ENCODE assay signal across 21 mouse cellular contexts in genomic region chr19:5221926-5222325, GRCm38 (mm10). TPM values are rescaled to one million over a fixed set of nuclear protein-coding genes. Genes with fewer than 3 reads are reported as not detected.
DNase-seq lines count a peak whose midpoint lies in the region; ATAC-seq and TF ChIP-seq lines count a peak whose summit lies in the region.
"Had no signal": no experiment of that assay in that cellular context is flagged by ENCODE, and none has a peak within 500 bp of the region (broad histone marks: within the 10 kb centered on the region; RNA-seq: fewer than 3 reads in every experiment).

No protein-coding gene starts in this region.

- intact Hi-C loops in heart, adult 2 months (cut with DNase I): no loop called here

- no peaks in the 10 kb centered on the region for H3K36me3 ChIP-seq in lung, postnatal 0 days (ENCODE audit: insufficient read depth, low read length)
- no peaks in the 10 kb centered on the region for H3K36me3 ChIP-seq in heart, adult 2 months (ENCODE audit: control insufficient read depth, insufficient read depth, low read length)
- H3K36me3 ChIP-seq: embryonic facial prominence, embryonic 10.5 days; embryonic facial prominence, embryonic 12.5 days; forebrain, embryonic 15.5 days had no signal

- no peaks in the 10 kb centered on the region for H3K4me1 ChIP-seq in lung, postnatal 0 days (ENCODE audit: insufficient read depth, low read depth, low read length)
- H3K4me1 ChIP-seq in heart, adult 2 months (ENCODE audit: control insufficient read depth, insufficient read depth, low read length): no peaks in the 10 kb centered on the region
- H3K4me1 ChIP-seq: embryonic facial prominence, embryonic 10.5 days; embryonic facial prominence, embryonic 12.5 days; forebrain, embryonic 13.5 days; forebrain, embryonic 15.5 days had no signal

- H3K4me2 ChIP-seq in lung, postnatal 0 days (replicated peaks; ENCODE audit: low read depth, low read length): no peak overlapping the region
- H3K4me2 ChIP-seq: embryonic facial prominence, embryonic 12.5 days; forebrain, embryonic 13.5 days; forebrain, embryonic 15.5 days had no signal

- no peak for TF ChIP-seq CTCF in lung, postnatal 0 days (IDR thresholded peaks at IDR 0.05)
- TF ChIP-seq CTCF in heart, adult 2 months (IDR thresholded peaks at IDR 0.05): no peak

- no peaks in the 10 kb centered on the region for H3K27me3 ChIP-seq in lung, postnatal 0 days (replicated peaks; ENCODE audit: insufficient read depth, low read length)
- H3K27me3 ChIP-seq in heart, adult 2 months (ENCODE audit: control insufficient read depth, insufficient read depth, low read length): no peaks in the 10 kb centered on the region
- H3K27me3 ChIP-seq: embryonic facial prominence, embryonic 12.5 days; forebrain, embryonic 13.5 days; forebrain, embryonic 15.5 days; Patski had no signal

- no peak for TF ChIP-seq EP300 in lung, postnatal 0 days (IDR thresholded peaks at IDR 0.05)
- TF ChIP-seq EP300 in heart, adult 2 months (IDR thresholded peaks at IDR 0.05; ENCODE audit: insufficient read depth, low read depth, low read length): no peak

- no peak for TF ChIP-seq POLR2A in heart, adult 2 months (IDR thresholded peaks at IDR 0.05; ENCODE audit: insufficient read depth, low read depth, low read length)

- no peaks in the 10 kb centered on the region for H3K79me2 ChIP-seq in heart, adult 2 months (replicated peaks; ENCODE audit: control insufficient read depth, insufficient read depth, low read length)

- no peak overlapping the region for H3K4me3 ChIP-seq in lung, postnatal 0 days (ENCODE audit: low read depth, low read length)
- H3K4me3 ChIP-seq in heart, adult 2 months: no peak overlapping the region
- H3K4me3 ChIP-seq: embryonic facial prominence, embryonic 10.5 days; embryonic facial prominence, embryonic 12.5 days; forebrain, embryonic 13.5 days; forebrain, embryonic 15.5 days had no signal

- ATAC-seq in lung, postnatal 0 days: no peak
- ATAC-seq: activated CD4-positive, CD25-positive, alpha-beta regulatory T cell, adult 4 months; forebrain, embryonic 13.5 days; forebrain, embryonic 15.5 days; forebrain, postnatal 0 days; Patski had no signal

- no peaks in the 10 kb centered on the region for H3K9me3 ChIP-seq in lung, postnatal 0 days (ENCODE audit: low read length)
- H3K9me3 ChIP-seq: embryonic facial prominence, embryonic 10.5 days; embryonic facial prominence, embryonic 12.5 days; forebrain, embryonic 13.5 days; forebrain, embryonic 15.5 days; G1E had no signal

- no peak overlapping the region for H3K9ac ChIP-seq in lung, postnatal 0 days (replicated peaks; ENCODE audit: low read depth)
- H3K9ac ChIP-seq in heart, adult 2 months (ENCODE audit: low read depth, low read length): no peak overlapping the region
- H3K9ac ChIP-seq: embryonic facial prominence, embryonic 12.5 days; forebrain, embryonic 13.5 days; forebrain, embryonic 15.5 days; forebrain, postnatal 0 days had no signal

- H3K27ac ChIP-seq in lung, postnatal 0 days (ENCODE audit: low read length): no peak overlapping the region
- H3K27ac ChIP-seq in heart, adult 2 months: no peak overlapping the region
- H3K27ac ChIP-seq: embryonic facial prominence, embryonic 10.5 days; embryonic facial prominence, embryonic 12.5 days; forebrain, embryonic 13.5 days; forebrain, embryonic 15.5 days had no signal

- peak; percentile 6 for DNase-seq in lung, postnatal 0 days (ENCODE audit: low spot score)
- no peak for DNase-seq in lung, postnatal 25 days (ENCODE audit: low spot score)
- peak; percentile 54 for DNase-seq in Muller cell, postnatal 12 days (ENCODE audit: inconsistent ontology term)
- no peak for DNase-seq in heart, adult 2 months
- DNase-seq in kidney, adult 9 months: no peak
- DNase-seq: adrenal gland, adult 8-10 months; adrenal gland, postnatal 14 days; adrenal gland, postnatal 36 days; cerebellum, adult 11-12 months; cerebellum, adult 2 months; cerebellum, adult 9-10 months; cerebellum, postnatal 10 days; cerebellum, postnatal 25 days; forebrain, postnatal 0 days had no signal

- 42% methylated on average over 2 of the region's 2 CpGs for WGBS in lung, postnatal 0 days
- 78% methylated on average over 2 of the region's 2 CpGs for WGBS in heart, adult 2 months

RNA-seq across cellular contexts. Expression of gene Pacs1, which starts 51.0 kb away (rescaled TPM):
- polyA plus RNA-seq in lung, postnatal 0 days (2015; fragmentation: Nextera tagmentation; extraction: Ambion mirVana): 9.3 and 10.4 TPM in 2 replicates
- total RNA-seq in heart, adult 2 months (2021): 10 to 100 TPM; 20.8 to 21.6 TPM
- polyA plus RNA-seq in heart, adult 2 months (2012; rRNA removed): 25.7 and 28.5 TPM in 2 replicates

Comparison
In these comparisons a context has a peak if more than half of its experiments do, and no peak if none do; other contexts are left out.
1. DNase-seq: peak in lung, postnatal 0 days (single experiment) and Muller cell, postnatal 12 days (single experiment); none in lung, postnatal 25 days (single experiment), heart, adult 2 months (0 of 2) and kidney, adult 9 months (single experiment).